Mouse (Mus musculus) CH12.LX (cell line): Measurements from ENCODE around the gene Il17re. TPM values are rescaled to one million over a fixed set of nuclear protein-coding genes. Genes with fewer than 3 reads are reported as not detected.

Experiments
- DNase-seq: peaks from one replicate; pipeline ENCODE4 v3.0.0-alpha.2; 2013; ENCODE audit errors: extremely low read depth
- H3K27ac ChIP-seq: 2 replicates; pipeline ENCODE4 v1.5.1; 2012; ENCODE audit warnings: low read depth, mild to moderate bottlenecking, control low read depth, moderate library complexity; ENCODE audit not compliant: insufficient read depth
- H3K27me3 ChIP-seq: replicated peaks from 2 replicates; pipeline ENCODE3; 2012; ENCODE audit warnings: inconsistent platforms
- H3K36me3 ChIP-seq, 2 experiments: replicated peaks in 1 of 2; 2 replicates each; pipeline versions ENCODE3 to v1.6.1; 2012; ENCODE audit warnings: inconsistent platforms in 1 of 2, low read length in 1 of 2, mild to moderate bottlenecking in 1 of 2, mixed read lengths in 1 of 2, moderate library complexity in 1 of 2; ENCODE audit not compliant: control insufficient read depth in 1 of 2, insufficient read depth in 1 of 2
- H3K4me1 ChIP-seq, 2 experiments: 2 replicates each; pipeline ENCODE4 v1.6.1; 2012; ENCODE audit warnings: inconsistent platforms in 1 of 2, moderate library complexity in 1 of 2; ENCODE audit not compliant: insufficient read depth in 2 of 2, control insufficient read depth in 1 of 2
- H3K4me2 ChIP-seq: 2 replicates; pipeline ENCODE4 v1.6.1; 2012; ENCODE audit warnings: low read depth, mild to moderate bottlenecking, control low read depth; ENCODE audit not compliant: poor library complexity, insufficient read depth, severe bottlenecking
- H3K4me3 ChIP-seq, 3 experiments: fragments of 150-350 bp in 1 of 3; sonication (generic) in 1 of 3; replicated peaks in 1 of 3; 2 replicates each; pipeline versions ENCODE3 to v1.5.1; 2011 to 2012; ENCODE audit warnings: low read depth in 2 of 3, low read length in 2 of 3, mild to moderate bottlenecking in 2 of 3, moderate library complexity in 2 of 3, control low read depth in 1 of 3, improper control_type of control experiment in 1 of 3, inconsistent platforms in 1 of 3, mixed read lengths in 1 of 3; ENCODE audit not compliant: poor library complexity in 1 of 3
- H3K79me2 ChIP-seq: replicated peaks from 2 replicates; pipeline ENCODE4 v1.6.1; 2012; ENCODE audit warnings: mild to moderate bottlenecking, moderate library complexity; ENCODE audit not compliant: control insufficient read depth, poor library complexity, insufficient read depth, severe bottlenecking; ENCODE audit errors: extremely low read depth
- H3K9ac ChIP-seq: 2 replicates; pipeline ENCODE4 v1.6.1; 2012; ENCODE audit warnings: low read depth, mild to moderate bottlenecking, control low read depth, moderate library complexity; ENCODE audit not compliant: insufficient read depth
- H3K9me3 ChIP-seq: replicated peaks from 2 replicates; pipeline ENCODE3; 2012; ENCODE audit warnings: low read length, inconsistent platforms, mixed read lengths
- CHD1 ChIP-seq: IDR thresholded peaks from 2 replicates; pipeline ENCODE4 v1.6.1; 2012; ENCODE audit warnings: low read depth, low read length, improper control_type of control experiment, inconsistent platforms
- ELF1 ChIP-seq: IDR thresholded peaks from 2 replicates; pipeline ENCODE4 v1.6.1; 2014; ENCODE audit warnings: low read depth, mild to moderate bottlenecking, inconsistent platforms, low read length, improper control_type of control experiment
- EP300 ChIP-seq: IDR thresholded peaks from 2 replicates; pipeline ENCODE4 v1.6.1; 2011; ENCODE audit warnings: low read length, improper control_type of control experiment
- ETS1 ChIP-seq: conservative IDR thresholded peaks from 2 replicates; pipeline ENCODE4 v1.6.1; 2012; ENCODE audit warnings: low read depth, mild to moderate bottlenecking, inconsistent platforms, low read length, improper control_type of control experiment, moderate library complexity
- GABPA ChIP-seq: IDR thresholded peaks from 2 replicates; pipeline ENCODE4 v1.6.1; 2012; ENCODE audit warnings: low read depth, low read length, improper control_type of control experiment, inconsistent platforms; ENCODE audit not compliant: insufficient replicate concordance
- HCFC1 ChIP-seq: IDR thresholded peaks from 2 replicates; pipeline ENCODE4 v1.6.1; 2012; ENCODE audit warnings: low read depth, mild to moderate bottlenecking, inconsistent platforms, low read length, improper control_type of control experiment
- IRF4 ChIP-seq: IDR thresholded peaks from 2 replicates; pipeline ENCODE4 v1.6.1; 2014; ENCODE audit warnings: low read depth, mild to moderate bottlenecking, inconsistent platforms, low read length, improper control_type of control experiment
- JUND ChIP-seq: conservative IDR thresholded peaks from 2 replicates; pipeline ENCODE4 v1.6.1; 2011; ENCODE audit warnings: low read depth, low read length, improper control_type of control experiment
- MAFK ChIP-seq: IDR thresholded peaks from 2 replicates; pipeline ENCODE4 v1.6.1; 2011; ENCODE audit warnings: low read length, improper control_type of control experiment; ENCODE audit not compliant: insufficient replicate concordance
- MYC ChIP-seq: IDR thresholded peaks from 2 replicates; pipeline ENCODE4 v1.6.1; 2011; ENCODE audit warnings: low read depth, mild to moderate bottlenecking, improper control_type of control experiment, low read length
- NELFE ChIP-seq: IDR thresholded peaks from 2 replicates; pipeline ENCODE4 v1.6.1; 2011; ENCODE audit warnings: low read depth, low read length, improper control_type of control experiment
- RAD21 ChIP-seq: IDR thresholded peaks from 2 replicates; pipeline ENCODE4 v1.6.1; 2011; ENCODE audit warnings: low read depth, mild to moderate bottlenecking, low read length, improper control_type of control experiment, moderate library complexity
- RCOR1 ChIP-seq: conservative IDR thresholded peaks from 2 replicates; pipeline ENCODE4 v1.6.1; 2012; ENCODE audit warnings: low read depth, mild to moderate bottlenecking, inconsistent platforms, low read length, improper control_type of control experiment
- SIN3A ChIP-seq: IDR thresholded peaks from 2 replicates; pipeline ENCODE4 v1.6.1; 2012; ENCODE audit warnings: low read length, improper control_type of control experiment, inconsistent platforms
- TBP ChIP-seq: conservative IDR thresholded peaks from 2 replicates; pipeline ENCODE4 v1.6.1; 2011; ENCODE audit warnings: low read depth, low read length, improper control_type of control experiment
- TCF12 ChIP-seq: IDR thresholded peaks from 2 replicates; pipeline ENCODE4 v1.6.1; 2014; ENCODE audit warnings: low read depth, mild to moderate bottlenecking, inconsistent platforms, low read length, improper control_type of control experiment
- UBTF ChIP-seq: IDR thresholded peaks from 2 replicates; pipeline ENCODE4 v1.6.1; 2012; ENCODE audit warnings: low read depth, mild to moderate bottlenecking, inconsistent platforms, low read length, improper control_type of control experiment, moderate library complexity
- ZMIZ1 ChIP-seq: IDR thresholded peaks from 2 replicates; pipeline ENCODE4 v1.6.1; 2012; ENCODE audit warnings: low read depth, mild to moderate bottlenecking, inconsistent platforms, low read length, improper control_type of control experiment
- ZNF384 ChIP-seq: IDR thresholded peaks from 2 replicates; pipeline ENCODE4 v1.6.1; 2012; ENCODE audit warnings: low read depth, low read length, improper control_type of control experiment, inconsistent platforms
- dilution Hi-C: fragments of 300-500 bp; cut with MboI; formaldehyde crosslinking; loops from 2 replicates; pipeline ENCODE4 v1.14.3; 2020; ENCODE audit warnings: low sequenced_read_pairs; ENCODE audit not compliant: extremely low pct_unique_long_range_greater_than_20kb, extremely low pct_ligation_motif_present
- in situ Hi-C: fragments of 300-500 bp; cut with MboI; formaldehyde crosslinking; loops from 3 replicates; pipeline ENCODE4 v1.14.3; 2019; ENCODE audit warnings: low sequenced_read_pairs, low pct_ligation_motif_present, low pct_unique_long_range_greater_than_20kb, mixed read lengths
- polyA plus RNA-seq: library from polyadenylated mRNA; unstranded; fragments of >175 nt; gene quantifications from 2 replicates; pipeline ENCODE4 v1.2.1, GENCODE M21; 2012; ENCODE audit warnings: low read depth; ENCODE audit not compliant: insufficient read length
- total RNA-seq, 2 experiments: library from RNA; depleted of rRNA; stranded (reverse); fragments of 300-350 nt in 1 of 2; fragments of >200 nt in 1 of 2; gene quantifications; 2 replicates each; pipeline ENCODE4 v1.2.3; 2012 to 2014

Gene Il17re
- total and polyA plus RNA-seq, 3 experiments, result 0.13 TPM; not detected in 1

GRCm38 (mm10) chr6:113489410-113489809, 31.1 kb downstream of the Il17re start:
- dilution Hi-C loops, result no loop called here
- no peak for DNase-seq
- Histone ChIP-seq H3K27me3 (no peaks in the 10 kb centered on the region), H3K9me3 (no peaks in the 10 kb centered on the region), H3K4me2 (no peak overlapping the region), H3K4me1 (peaks cover 6 to 37% of the 10 kb centered on the region in 2 experiments), H3K4me3 (no peak overlapping the region), H3K79me2 (no peaks in the 10 kb centered on the region), H3K9ac (no peak overlapping the region), H3K36me3 (peaks cover 12 to 62% of the 10 kb centered on the region in 2 experiments), H3K27ac (no peak overlapping the region)
- TF ChIP-seq ZNF384 (no peak), ELF1 (no peak), NELFE (no peak), CHD1 (no peak), MAFK (no peak), IRF4 (no peak), JUND (no peak), EP300 (no peak), RCOR1 (no peak), TBP (no peak), MYC (no peak), UBTF (no peak), ETS1 (no peak), RAD21 (no peak)
- in situ Hi-C loops, result no loop called here

- Histone ChIP-seq H3K9me3 (no peaks in the 10 kb centered on the region), H3K4me3 (no peak overlapping the region), H3K36me3 (peaks cover 12 to 69% of the 10 kb centered on the region in 2 experiments), H3K79me2 (no peaks in the 10 kb centered on the region), H3K9ac (no peak overlapping the region), H3K27ac (no peak overlapping the region), H3K4me1 (peaks cover 4 to 18% of the 10 kb centered on the region in 2 experiments), H3K4me2 (no peak overlapping the region)
- DNase-seq, result no peak
- dilution Hi-C loops, result no loop called here
- TF ChIP-seq TCF12 (no peak), UBTF (no peak), SIN3A (no peak), GABPA (no peak), HCFC1 (no peak), RCOR1 (no peak), ZMIZ1 (no peak)
- TF ChIP-seq, all 38 proteins: peak for 0
- H3K27me3 ChIP-seq, result no peaks in the 10 kb centered on the region
- in situ Hi-C loops, result no loop called here
Measured at GRCm38 (mm10) chr6:113492101-113492864, 34.0 kb downstream of the Il17re start.
